Mouse (Mus musculus) mesoderm, embryonic 11.5 days (tissue): ENCODE results near the gene Eefsec.

Experiments
- DNase-seq: peaks from one replicate; pipeline ENCODE4 v3.0.0-alpha.2; 2012; ENCODE audit warnings: low read depth, low spot score

Gene Eefsec

DNA sequence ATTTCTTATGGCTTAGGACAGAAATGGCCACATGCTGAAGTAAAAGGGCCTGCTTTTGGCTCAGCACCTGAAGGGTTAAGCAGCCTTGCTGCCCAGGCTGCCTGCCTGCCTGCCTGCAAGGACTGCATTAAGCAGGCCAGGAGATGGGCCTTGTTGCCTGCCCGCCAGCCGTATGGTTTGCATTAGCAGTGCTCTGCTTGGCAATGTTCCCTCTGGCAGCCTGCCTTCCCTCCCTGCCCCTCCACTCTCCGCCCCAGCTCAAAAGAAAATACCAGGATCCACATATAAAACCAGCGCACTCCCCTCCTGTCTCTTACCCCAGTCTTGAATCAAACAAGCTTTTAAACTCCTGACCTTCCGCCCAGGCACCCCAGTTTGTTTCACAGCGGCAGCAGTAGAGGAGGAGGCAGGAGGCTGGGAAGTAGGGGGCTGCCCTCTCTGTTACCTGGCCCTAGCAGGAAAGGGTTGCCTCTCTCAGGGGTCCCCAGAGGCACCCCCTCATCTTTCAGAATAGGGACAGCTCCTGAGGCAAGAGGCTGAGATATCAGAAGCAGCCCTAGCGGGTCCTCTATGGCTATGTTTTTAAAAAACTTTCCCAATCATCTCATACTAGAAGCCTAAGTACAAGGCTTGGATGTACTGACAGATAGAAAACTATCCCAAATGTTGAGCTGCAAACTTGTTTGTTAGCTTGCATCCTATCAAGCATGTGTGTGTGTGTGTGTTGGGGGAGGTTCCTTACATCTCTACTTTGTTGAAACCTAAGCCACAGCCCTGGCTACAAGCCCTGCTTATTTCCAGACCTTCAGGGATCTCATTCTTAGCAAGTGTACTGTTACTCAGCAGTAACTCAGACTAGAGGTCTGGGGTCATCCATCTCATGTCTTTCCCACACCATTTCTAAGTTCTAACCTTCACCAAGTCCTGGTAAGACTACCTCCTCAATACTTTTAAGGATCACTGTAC, 102.6 kb downstream of the Eefsec start:
- peak; percentile 73 for DNase-seq

DNA sequence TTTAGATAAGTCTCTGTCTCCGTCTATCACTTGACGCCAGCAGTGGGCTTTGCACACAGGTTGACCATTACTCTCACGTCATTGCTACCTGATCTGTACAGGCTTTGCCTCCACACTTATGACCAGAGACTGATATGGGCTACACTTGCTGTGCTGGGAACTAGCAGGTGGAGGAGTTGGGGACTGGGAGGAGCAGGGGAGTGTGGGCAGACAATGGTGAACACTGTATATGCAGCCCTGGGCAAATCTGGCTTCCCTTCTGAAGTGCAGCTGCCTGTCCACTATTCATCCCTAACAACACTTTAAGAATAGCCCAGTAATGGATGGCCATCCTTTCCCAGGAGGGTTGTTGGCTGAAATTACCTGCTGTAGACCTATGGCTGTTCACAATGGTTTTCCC, 103.4 kb downstream of the Eefsec start:
- DNase-seq, result no peak

DNA sequence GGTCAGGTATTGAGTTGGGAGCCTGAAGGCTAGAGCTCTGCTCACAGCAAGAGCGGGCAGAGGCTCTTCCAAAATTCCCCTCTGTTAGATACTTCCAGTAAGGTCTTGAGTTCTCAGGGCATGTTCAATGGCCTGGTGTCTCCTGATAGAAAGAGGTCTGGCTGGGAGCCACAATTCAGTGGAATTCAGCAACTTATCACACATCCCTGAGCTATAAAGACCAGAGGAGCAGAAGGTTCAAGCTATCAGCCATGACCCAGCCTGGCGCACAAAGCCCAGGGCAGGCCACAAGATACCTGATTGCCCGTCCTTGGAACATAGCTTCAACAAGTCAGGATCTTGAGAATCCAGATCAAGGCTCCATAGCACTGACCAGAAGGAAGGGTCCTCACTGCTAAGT, 105.2 kb downstream of the Eefsec start:
- no peak for DNase-seq

DNA sequence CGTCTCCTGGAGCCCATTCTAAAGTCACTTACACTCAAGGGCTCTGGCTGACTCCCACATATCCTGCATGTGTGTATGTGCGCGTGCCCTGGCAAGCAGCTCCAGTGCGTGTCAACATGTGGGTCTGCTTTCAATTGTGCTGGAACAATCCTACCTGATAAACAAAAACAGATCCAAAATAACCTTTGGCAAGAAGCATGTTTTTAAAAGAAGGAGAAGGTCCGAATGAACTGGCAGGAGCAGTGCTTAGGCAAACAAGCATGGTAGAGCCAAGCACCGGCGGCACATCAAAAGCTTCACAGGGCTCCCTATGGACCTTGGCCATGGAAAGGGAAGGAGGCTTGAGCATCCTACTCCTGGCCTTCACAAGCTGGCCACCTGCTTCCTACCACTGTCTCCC, 105.6 kb downstream of the Eefsec start:
- DNase-seq, result no peak

DNA sequence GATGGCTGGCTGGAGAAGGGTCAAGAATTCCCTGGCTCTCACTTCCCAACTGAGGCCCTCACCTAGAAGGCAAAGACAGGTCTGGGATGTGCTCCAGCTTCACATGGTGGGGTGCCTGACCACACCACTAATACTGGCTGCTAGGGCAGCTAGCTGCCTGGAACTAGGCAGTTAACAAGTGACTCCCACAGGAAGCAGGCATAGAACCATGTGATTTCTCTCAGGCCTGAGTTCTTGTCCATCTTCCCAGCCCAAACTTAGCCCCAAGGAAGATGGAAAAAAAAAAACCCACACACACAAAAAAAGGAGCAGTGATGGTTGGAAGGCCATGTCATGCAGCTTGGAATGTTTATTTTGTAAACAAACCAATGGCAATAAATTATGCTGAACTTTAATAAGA, 117.0 kb downstream of the Eefsec start:
- DNase-seq, result no peak

DNA sequence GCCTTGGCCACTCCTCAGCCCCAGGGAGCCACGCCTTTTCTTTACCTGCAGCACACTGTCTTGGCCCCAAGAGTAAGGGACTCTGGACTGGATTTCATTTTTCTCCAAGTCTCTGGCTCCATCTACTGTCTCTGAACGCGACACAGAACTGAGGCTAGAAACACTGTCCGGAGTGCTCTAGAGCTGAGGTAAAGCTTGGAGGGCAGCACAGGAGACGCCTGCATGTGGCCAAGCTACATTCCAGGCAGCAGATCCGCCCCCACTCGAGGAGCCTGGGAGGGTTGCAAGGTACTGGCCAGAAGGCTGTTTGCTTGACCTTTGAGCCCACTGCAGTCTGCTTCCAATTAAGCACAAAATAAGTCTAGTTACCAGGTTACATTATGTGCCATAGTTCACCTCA, 124.5 kb downstream of the Eefsec start:
- DNase-seq, result peak; percentile 50

DNA sequence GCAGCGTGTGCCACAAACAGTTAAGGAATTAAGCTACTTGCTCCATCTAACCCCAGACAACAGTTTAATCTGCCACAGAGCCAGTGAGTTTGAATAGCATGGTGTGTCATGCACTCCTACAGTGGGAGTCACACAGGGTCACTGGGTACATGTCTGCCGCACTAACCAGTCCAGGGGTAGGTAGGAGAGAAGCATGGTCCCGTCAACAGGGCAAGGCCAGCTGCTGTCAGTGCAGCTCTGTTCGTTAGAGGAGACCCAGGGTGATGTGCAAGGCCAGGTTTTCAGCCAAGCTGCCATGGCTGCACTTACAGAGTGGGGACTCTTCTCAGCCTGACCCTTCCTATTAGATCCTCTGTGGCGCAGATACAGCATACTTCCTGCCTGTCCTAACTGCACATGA, 125.1 kb downstream of the Eefsec start:
- no peak for DNase-seq

GRCm38 (mm10) chr6:88319735-88320134, 126.6 kb downstream of the Eefsec start:
- no peak for DNase-seq

DNA sequence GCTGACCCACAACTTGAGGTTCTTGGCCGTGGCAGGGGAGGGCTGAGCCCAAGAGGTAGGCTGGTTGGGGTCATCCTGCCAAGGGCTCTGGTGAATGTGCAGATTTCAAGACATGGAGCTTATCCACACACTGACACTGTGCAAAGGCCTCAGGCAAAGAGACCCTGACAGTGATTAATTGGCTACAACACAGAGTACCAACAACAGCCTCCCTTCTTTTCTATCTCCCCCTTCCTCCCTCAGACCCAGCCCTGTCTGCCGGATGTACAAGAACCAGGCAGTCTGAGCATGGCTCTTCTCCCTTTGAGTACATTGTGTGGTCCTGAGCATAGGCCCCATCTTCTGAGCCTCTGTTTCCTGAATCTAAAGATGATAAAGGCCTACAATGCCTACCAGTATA, 131.0 kb downstream of the Eefsec start:
- DNase-seq, result peak; percentile 62

DNA sequence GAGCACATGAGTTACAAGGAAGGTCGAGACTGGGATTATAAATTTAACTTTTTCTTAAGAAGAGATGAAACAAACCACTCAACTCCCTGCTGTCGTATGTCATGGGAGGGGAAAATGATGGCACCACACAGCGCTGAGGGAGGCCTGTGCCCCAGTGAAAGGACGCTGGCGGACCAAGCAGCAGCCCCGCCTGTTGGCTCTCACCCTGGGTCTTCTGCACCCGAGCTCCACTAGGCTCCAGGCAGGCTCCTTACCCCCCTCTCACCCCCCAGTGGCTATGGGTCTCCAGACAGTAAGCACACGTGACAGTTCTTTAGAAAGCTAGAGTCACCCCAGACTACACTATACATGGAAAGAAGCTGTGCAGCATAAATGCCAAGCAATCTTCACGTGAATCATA, 132.4 kb downstream of the Eefsec start:
- DNase-seq, result peak; percentile 24

GRCm38 (mm10) chr6:88311593-88311992, 134.7 kb downstream of the Eefsec start:
- DNase-seq, result no peak

DNA sequence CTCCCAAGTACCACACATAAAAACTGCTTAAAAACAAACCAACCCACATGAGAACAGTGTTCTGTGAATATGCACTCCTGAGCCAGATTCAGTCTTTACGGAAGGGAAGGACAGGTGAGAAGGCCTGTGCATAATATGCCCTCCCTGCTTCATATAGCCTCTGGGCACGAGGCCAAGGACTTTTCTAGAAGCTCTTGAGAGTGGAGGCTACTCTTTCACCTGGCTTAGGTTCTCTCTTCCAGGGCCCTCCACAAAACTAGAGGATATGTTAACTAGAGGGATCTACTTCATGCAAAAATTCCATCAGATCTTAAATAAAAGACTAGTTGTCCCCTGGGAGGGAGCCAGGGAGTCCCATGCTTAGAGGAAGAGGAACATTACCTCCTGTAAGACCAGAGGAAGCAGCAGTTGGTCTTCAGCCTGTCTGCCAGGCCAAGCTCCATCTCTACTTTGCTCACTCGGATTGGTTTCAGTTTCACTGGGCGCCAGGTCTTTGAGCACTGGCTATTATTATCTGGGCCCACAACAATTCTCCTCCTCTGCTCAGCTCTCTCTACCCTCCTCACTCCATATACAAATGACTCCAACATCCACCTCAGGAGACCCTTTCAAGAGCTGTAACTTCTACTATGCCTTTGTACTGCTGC, 140.1 kb downstream of the Eefsec start:
- no peak for DNase-seq

DNA sequence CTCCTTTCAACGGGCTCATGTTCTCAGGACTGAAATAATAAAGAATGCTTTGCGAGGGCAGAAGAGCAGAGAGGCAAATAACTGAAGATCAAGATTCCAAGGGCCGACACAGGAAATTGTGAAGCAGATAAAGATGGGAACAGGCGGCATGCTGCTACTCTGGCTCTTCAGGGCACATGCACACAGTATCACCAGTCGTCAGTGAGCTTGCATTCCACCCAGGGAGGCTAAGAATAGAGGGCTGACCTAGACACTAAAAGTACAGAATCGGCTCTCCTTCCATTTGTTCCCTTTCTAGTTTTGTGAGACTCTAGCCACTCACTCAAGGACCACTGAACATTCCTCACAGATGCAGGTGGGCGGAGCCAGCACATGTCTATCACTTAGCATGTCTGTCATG, 145.1 kb downstream of the Eefsec start:
- no peak for DNase-seq

GRCm38 (mm10) chr6:88299491-88299890, 146.8 kb downstream of the Eefsec start:
- peak; percentile 17 for DNase-seq

GRCm38 (mm10) chr6:88292274-88292909, 153.9 kb downstream of the Eefsec start:
- no peak for DNase-seq

GRCm38 (mm10) chr6:88290129-88290766, 156.1 kb downstream of the Eefsec start:
- DNase-seq, result no peak

DNA sequence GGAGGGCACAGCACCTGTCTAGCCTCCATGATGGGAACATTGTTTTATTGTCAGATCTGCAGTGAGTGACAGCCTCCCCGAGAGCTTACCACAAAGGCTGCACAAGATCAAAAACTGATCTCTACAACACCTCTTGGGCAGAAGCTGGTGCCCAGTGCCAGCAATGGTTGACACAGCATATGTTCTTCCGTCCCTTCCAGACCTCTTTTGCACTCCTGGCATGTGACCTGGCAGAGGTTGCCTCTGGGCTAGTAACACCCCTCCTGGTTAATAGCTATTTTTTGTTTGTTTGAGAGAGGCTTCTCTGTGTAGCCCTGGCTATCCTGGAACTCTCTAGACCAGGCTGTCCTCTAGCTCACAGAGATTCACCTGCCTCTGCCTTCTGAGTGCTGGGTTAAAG, 168.2 kb downstream of the Eefsec start:
- DNase-seq, result no peak

- no peak for DNase-seq
These were observed 169.1 kb downstream of the Eefsec start for GRCm38 (mm10) chr6:88277242-88277641.

DNA sequence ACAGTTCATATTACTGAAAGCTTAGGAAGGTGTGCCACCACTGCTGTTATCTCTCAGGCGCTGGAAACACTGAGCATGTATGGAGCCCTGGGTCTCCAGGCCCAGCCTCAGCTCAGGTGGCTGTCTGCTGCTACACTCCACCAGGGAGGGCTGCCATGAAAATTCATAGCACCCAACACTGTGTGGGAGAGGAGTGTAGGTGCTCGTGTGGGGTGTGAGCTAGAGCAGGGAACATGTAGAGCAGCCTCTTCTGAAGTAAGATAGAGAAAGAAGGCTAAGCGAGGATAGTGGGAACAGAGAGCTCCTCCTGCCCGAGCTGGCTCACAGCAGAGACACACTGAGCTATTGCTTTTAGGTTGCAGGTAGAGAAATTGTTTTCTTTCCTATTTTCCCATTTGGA, 170.1 kb downstream of the Eefsec start:
- no peak for DNase-seq

- DNase-seq, result no peak
These were observed 171.7 kb downstream of the Eefsec start for GRCm38 (mm10) chr6:88274623-88275022.

- no peak for DNase-seq
These were observed 178.4 kb downstream of the Eefsec start for GRCm38 (mm10) chr6:88267970-88268369.

DNA sequence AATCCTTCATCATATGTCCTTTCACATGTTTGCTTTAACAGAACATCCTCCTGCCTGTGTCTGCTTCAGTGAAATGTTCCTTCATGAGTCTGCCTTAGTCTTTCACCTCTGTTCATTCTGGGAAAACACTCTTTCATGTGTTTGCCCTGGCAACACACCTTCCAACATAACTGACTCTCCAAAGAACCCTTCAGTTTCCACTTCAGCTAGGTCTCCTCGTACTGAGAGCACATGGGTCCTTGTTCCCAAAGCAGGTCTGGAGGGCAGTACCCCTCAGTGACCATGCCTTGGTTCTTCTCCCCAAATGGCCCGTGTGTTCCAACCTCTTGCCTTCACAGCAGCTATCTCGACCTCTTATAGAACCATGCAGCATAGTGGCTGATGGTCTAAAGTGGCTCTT, 179.3 kb downstream of the Eefsec start:
- DNase-seq, result no peak
